Mouse (Mus musculus): ENCODE results near the gene Fxr2.

- TF ChIP-seq CTCF (IDR thresholded peaks at IDR 0.05; ENCODE audit: extremely low read depth, insufficient read depth, low read length): no peak
- no peak for TF ChIP-seq POLR2A (IDR thresholded peaks at IDR 0.05; ENCODE audit: extremely low read depth, insufficient read depth, low read length)
These were observed 26.3 kb upstream of the Fxr2 start for GRCm38 (mm10) chr11:69606491-69606795.

All from cortical plate, adult 2 months (tissue).